Mouse (Mus musculus) ES-Bruce4 (cell line): Measurements from ENCODE around the gene Med29.

ENCODE experiments used
- CTCF ChIP-seq: IDR thresholded peaks from one replicate; pipeline ENCODE4 v1.8.1; 2011; ENCODE audit warnings: low read depth, low read length
- EP300 ChIP-seq: IDR thresholded peaks from 2 replicates; pipeline ENCODE4 v1.6.1; 2011; ENCODE audit warnings: low read depth, low read length; ENCODE audit not compliant: insufficient read depth
- POLR2A ChIP-seq: IDR thresholded peaks from one replicate; pipeline ENCODE4 v1.8.1; 2011; ENCODE audit warnings: low read length; ENCODE audit not compliant: insufficient read depth

DNA sequence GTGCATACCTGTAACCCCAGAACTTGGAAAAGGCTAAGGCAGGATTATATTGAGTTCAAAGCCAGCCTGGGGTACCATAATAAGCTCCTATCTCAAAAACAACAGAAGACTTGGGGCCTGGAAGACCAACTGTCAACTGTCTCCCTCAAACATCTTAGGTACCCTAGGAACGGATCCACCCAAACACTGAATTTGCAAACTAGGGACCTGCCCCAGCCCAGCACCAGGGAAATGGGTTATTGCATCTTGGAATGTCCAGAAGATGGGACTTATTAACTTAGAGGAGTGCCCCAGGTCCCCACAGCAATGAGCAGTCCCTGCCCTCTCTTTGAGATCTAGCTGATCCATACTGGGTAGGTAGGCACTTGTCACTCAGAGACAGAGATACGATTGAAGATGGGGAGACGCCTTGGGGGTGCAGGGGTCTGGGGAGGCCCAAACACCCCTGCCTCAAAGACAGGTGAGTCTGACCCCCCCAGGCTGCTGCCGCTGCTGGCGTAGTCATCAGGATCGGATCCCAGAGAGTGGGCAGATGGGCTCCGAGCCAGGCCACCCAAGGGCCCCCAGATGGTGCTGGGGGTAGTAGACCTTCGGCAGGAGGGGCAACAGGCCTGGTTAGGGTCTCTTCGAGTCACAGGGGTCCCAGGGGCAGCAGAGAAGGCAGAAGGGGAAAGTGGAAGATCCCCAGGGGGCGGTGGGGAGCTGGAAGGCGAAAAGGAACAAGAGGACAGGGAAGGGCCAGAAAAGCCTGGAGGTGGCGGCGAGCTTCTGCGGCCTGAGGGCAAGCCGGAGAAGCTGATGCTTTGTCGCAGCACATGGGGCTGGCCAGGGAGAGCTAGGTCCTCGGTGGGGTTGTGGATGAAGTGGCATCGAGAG is 15.1 kb downstream of the Med29 start:
- no peak for TF ChIP-seq CTCF
- no peak for TF ChIP-seq POLR2A
- TF ChIP-seq EP300: no peak
